Mouse (Mus musculus): ENCODE data around the gene Mettl7a2.
A peak's percentile ranks its signal among the peaks of the same experiment; 100 is the strongest.

DNA sequence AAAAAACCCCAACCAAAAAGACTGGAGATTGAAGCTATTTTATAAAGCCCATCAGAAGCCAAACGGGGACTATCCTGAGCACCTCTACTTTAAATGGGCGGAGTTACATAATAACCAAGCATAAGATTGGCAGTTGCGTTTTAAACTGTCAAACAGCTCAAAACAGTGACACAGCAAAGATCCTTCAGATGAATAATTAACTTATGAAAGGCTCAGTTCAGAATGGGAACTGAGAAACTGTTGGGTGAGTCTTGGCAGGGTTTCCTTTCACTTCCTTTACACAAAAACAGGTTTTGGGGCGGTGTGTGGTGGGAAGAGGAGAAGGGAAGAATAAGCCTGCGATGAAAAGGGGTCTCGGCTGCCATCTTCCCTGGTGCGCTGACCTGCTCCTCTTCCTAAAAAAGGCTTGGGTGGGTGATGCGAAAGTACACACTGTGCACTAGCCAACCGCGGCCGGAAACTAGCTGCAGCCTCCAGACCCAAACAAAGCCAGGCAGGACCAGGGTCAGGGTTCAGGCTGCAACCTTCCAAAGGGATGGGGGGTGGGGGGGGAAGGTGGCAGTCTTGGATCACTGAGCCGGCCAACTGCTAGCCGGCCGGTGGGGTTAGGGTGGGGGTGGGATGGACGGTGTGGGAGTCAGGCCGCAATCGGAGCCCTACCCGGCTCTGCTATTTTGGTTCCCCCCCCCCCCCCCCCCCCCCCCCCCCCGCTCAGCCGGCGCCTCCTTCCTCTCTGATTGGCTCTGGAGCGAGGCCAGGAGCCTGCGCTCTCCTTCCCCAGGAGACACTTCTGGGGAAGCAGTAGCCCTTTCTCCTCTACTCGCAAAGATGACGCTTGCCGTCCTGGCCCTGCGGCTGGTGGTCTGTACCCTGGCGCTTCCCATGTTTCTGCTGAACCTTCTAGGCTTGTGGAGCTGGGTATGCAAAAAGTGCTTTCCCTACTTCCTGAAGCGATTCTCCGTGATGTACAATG is 48.7 kb upstream of the Mettl7a2 start, which contains the start of gene Mettl7a1:
- TF ChIP-seq CTCF (IDR thresholded peaks at IDR 0.05; ENCODE audit: control insufficient read depth, insufficient read depth, low read length) = no peak
- peak; percentile 58; the same call in 1 of the 2 replicates for TF ChIP-seq POLR2A (IDR thresholded peaks at IDR 0.05; ENCODE audit: borderline replicate concordance, control insufficient read depth, low read depth, low read length)
